Mouse (Mus musculus) spleen, adult 2 months (tissue): ENCODE measurements at regions not wholly inside any gene's neighbourhood (a gene's known extent, or its start where the extent isn't known, plus 50 kb on each side); places are given as distances from the start of the nearest gene placed in this dataset.

Experiments used
- DNase-seq, 2 experiments: peaks; one replicate each; pipeline versions ENCODE4 v3.0.0 to v3.0.0-alpha.2; 2012 to 2021; ENCODE audit warnings: low spot score in 2 of 2, low read depth in 1 of 2
- H3K27ac ChIP-seq: fragments of 200-500 bp; 2 replicates; pipeline ENCODE4 v1.5.1; 2012; ENCODE audit warnings: low read length, inconsistent platforms; ENCODE audit not compliant: insufficient read depth
- H3K27me3 ChIP-seq: fragments of 200-500 bp; 2 replicates; pipeline ENCODE4 v1.6.1; 2012; ENCODE audit warnings: mild to moderate bottlenecking, moderate library complexity, low read length, inconsistent platforms; ENCODE audit not compliant: control insufficient read depth, insufficient read depth
- H3K36me3 ChIP-seq: fragments of 200-500 bp; 2 replicates; pipeline ENCODE4 v1.6.1; 2012; ENCODE audit warnings: mild to moderate bottlenecking, low read length, inconsistent platforms; ENCODE audit not compliant: control insufficient read depth, insufficient read depth
- H3K4me1 ChIP-seq: fragments of 200-500 bp; 2 replicates; pipeline ENCODE4 v1.6.1; 2011; ENCODE audit warnings: inconsistent platforms; ENCODE audit not compliant: control insufficient read depth, insufficient read depth, insufficient read length
- H3K4me3 ChIP-seq: fragments of 200-500 bp; 2 replicates; pipeline ENCODE4 v1.5.1; 2011; ENCODE audit warnings: mild to moderate bottlenecking, inconsistent platforms; ENCODE audit not compliant: insufficient read depth, insufficient read length; ENCODE audit errors: extremely low read depth
- CTCF ChIP-seq: fragments of 200-500 bp; IDR thresholded peaks from 2 replicates; pipeline ENCODE4 v1.5.1; 2011; ENCODE audit warnings: mild to moderate bottlenecking, inconsistent platforms; ENCODE audit not compliant: insufficient read depth, insufficient read length, insufficient replicate concordance; ENCODE audit errors: extremely low read depth
- POLR2A ChIP-seq: fragments of 200-500 bp; IDR thresholded peaks from 2 replicates; pipeline ENCODE4 v1.6.1; 2011; ENCODE audit warnings: low read depth, low read length, inconsistent platforms
- WGBS: fragments of 180-500 bp; shearing (Covaris S2); methylation state at CpG from one replicate; pipeline ENCODE4 v1.1.7; 2018; 5-methylcytosine and 5-hydroxymethylcytosine counted together

DNA sequence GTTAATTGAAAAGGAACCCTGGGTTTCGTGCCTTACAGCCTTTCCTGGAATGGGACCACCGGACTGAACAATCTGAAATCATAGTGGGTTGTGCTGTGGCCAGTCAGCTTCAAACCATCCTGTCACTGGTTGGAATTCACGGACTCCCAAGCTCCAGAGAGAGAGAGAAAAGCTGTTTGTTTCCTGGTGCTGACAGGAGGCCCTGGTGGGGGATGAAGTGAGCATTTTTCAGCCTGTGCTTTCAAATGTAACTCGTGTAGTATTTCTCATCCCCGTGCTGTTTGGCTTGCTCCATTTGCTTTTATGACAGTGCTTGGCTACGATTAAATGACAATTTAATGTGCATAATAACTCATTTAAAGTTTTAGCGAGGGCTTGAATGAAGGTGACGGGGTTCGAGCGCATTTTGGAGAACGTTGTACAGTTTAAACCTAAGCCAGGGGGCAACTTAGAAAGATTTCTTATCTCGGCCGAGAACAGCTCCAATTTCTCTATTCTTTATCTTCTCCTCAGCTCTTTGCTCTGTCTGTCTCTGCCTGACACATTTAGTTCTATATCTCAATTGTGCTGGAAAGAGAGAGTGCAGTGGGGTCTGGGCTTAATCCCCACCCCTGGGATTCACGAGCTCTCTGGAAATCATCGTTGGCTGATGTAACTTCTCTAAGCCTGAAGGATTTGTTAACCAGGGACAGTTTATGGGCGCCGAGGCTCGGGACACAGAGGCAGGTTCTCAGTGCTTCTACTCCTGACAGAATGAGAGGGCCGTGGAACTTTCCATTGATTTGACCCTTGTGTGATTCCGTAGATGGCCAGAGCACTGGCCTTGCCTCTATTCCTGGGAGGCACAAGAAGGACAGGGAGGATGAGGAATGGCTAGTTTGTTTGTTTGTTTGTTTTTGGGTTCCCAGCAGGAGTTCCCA, 172.2 kb upstream of the Igfbp7 start:
- H3K27ac ChIP-seq = no peak overlapping the region
- WGBS = 74% methylated on average over 20 of the region's 20 CpGs
- no peaks in the 10 kb centered on the region for H3K4me1 ChIP-seq
- no peaks in the 10 kb centered on the region for H3K36me3 ChIP-seq
- no peak overlapping the region for H3K4me3 ChIP-seq
- DNase-seq = no peak
- H3K27me3 ChIP-seq = no peaks in the 10 kb centered on the region
- no peak for TF ChIP-seq CTCF
- no peak for TF ChIP-seq POLR2A

DNA sequence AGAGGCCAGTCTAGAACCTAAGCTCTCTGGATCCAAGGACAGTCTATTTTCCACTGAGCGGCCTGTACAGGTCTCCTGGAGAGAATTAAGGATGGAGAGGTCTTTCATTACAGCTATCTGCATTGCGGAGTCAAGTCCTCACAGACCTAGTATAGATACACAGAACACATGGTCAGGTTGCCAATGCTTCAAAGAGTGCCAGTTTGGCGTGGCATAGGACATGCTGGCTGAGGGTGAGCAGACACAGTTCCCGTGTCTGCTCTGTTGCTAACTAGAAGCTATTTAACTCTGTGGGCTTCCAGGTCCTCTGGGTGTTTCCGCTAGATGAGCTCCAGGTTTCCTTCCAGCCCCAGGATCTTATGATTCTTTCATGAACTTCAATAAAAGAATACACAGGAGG, 169.0 kb upstream of the Igfbp7 start:
- TF ChIP-seq CTCF (no peak), POLR2A (no peak)
- H3K4me3 ChIP-seq = no peak overlapping the region
- no peaks in the 10 kb centered on the region for H3K27me3 ChIP-seq
- no peak for DNase-seq
- no peak overlapping the region for H3K27ac ChIP-seq
- H3K36me3 ChIP-seq = no peaks in the 10 kb centered on the region
- H3K4me1 ChIP-seq = no peaks in the 10 kb centered on the region
- 89% methylated on average over 5 of the region's 5 CpGs for WGBS

DNA sequence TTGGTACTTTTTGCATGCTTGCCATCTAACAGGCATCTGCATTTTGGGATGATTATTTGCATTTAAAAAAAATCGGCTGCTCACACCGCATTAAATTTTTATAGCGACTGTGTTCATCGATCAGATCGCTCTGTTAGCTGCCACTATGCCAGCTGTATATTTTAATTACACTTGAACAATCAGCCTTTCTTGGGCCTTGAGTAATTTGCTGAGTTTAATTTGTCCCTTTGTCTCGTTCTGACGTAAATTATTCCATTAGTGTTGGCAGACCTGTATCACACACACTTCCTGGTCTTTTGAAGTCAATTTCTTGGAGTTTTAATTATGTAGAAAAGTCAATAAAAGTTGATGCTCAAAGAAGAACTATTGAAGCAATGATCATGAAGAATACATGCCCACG, 167.9 kb upstream of the Igfbp7 start:
- Histone ChIP-seq H3K27me3 (no peaks in the 10 kb centered on the region), H3K4me3 (no peak overlapping the region), H3K36me3 (no peaks in the 10 kb centered on the region), H3K4me1 (no peaks in the 10 kb centered on the region), H3K27ac (no peak overlapping the region)
- WGBS = 87% methylated on average over 8 of the region's 8 CpGs
- no peak for DNase-seq
- TF ChIP-seq CTCF (no peak), POLR2A (no peak)

DNA sequence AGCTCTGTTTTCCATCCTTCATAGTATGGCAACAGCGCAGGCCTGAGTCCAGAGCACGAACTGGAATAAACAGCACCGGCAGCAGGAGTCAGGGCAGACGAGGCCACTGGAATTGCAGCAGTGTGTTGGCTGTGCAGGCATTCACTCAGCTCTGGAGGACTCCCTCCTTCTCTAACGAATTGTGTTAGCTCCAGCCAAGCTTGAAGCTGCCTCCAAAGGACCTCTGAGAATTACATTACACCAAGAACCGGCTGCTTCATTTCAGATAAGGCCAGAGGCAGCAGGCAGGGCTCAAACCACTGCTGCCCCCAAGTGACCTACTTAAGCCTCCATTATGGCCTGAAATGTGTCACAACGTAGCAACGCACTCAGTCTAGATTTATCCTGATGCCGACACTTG, 162.5 kb upstream of the Igfbp7 start:
- no peak for DNase-seq
- Histone ChIP-seq H3K4me1 (no peaks in the 10 kb centered on the region), H3K27ac (no peak overlapping the region), H3K36me3 (no peaks in the 10 kb centered on the region), H3K4me3 (no peak overlapping the region), H3K27me3 (no peaks in the 10 kb centered on the region)
- 82% methylated on average over 9 of the region's 9 CpGs for WGBS
- TF ChIP-seq POLR2A = no peak

DNA sequence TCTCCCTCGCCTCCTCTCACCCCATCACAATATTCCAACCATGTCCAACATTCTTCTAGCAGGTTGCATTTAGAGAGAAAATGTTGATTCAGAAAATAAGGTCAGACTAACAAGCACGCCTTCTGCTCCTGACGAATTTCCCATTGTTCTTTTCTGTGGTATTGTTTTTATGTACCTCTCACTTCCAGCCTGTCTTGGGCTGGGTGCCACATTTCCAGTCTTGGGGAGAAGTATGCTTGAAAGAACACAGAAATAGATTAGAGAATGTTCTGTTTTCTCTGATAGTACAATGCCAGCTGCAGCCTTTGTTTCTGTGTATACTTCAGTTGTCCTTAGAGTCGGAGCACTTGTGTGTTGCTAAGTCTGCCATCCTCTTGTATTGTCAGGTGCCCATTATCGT, 160.3 kb upstream of the Igfbp7 start:
- TF ChIP-seq CTCF (no peak), POLR2A (no peak)
- H3K36me3 ChIP-seq = no peaks in the 10 kb centered on the region
- no peaks in the 10 kb centered on the region for H3K27me3 ChIP-seq
- WGBS = 73% methylated on average over 5 of the region's 5 CpGs
- no peak for DNase-seq
- no peak overlapping the region for H3K4me3 ChIP-seq
- H3K4me1 ChIP-seq = no peaks in the 10 kb centered on the region
- H3K27ac ChIP-seq = no peak overlapping the region

DNA sequence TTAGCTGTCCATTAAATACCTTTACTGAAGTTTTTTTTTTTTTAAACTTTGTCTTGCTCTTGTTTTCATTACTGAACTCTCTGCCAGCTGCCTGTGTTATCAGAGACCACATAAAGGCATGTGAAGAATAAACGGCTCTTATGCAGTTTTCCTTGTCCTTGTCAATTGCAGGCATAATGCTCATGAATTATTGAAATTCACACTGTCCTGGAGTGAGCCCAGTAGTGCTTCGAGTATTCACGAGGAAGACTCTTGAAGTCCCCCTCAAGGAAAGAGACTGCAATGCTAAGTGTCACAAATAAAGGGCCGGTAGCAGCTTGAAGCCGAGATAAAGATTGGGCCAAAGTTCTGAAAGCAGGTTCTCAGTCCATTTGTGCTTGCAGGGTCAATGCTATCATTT, 144.7 kb upstream of the Igfbp7 start:
- no peaks in the 10 kb centered on the region for H3K4me1 ChIP-seq
- H3K4me3 ChIP-seq = no peak overlapping the region
- H3K27me3 ChIP-seq = no peaks in the 10 kb centered on the region
- no peak for DNase-seq
- H3K27ac ChIP-seq = no peak overlapping the region
- TF ChIP-seq POLR2A (no peak), CTCF (no peak)
- 83% methylated on average over 5 of the region's 5 CpGs for WGBS
- H3K36me3 ChIP-seq = no peaks in the 10 kb centered on the region

DNA sequence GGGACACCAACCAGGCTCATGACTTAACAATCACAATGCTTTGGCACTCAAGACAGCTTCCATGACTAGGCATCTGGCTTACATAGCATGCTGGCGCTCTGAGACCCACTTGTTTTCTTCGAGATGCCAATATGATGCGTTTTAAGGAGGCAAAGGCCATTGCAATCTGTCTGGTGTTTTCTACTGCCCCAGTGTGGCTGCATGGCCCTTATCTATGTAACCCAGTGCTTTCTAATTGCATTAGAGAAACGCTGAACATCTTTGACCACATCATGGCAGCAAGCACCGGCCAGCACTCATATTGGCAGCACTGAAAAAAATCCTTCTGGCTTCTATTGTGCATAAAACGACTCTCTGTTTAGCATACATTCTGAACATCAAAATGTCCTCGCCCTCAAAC, 144.2 kb upstream of the Igfbp7 start:
- no peak for DNase-seq
- Histone ChIP-seq H3K4me3 (no peak overlapping the region), H3K4me1 (no peaks in the 10 kb centered on the region), H3K27me3 (no peaks in the 10 kb centered on the region), H3K36me3 (no peaks in the 10 kb centered on the region), H3K27ac (no peak overlapping the region)
- no peak for TF ChIP-seq POLR2A
- TF ChIP-seq CTCF = no peak
- WGBS = 84% methylated on average over 7 of the region's 7 CpGs
